Mouse (Mus musculus) intestine, embryonic 16.5 days (tissue): Measurements from ENCODE around the gene Trp53. TPM values are rescaled to one million over a fixed set of nuclear protein-coding genes. Genes with fewer than 3 reads are reported as not detected.
"Not testable (repeated sequence)": the region's sequence is repeated elsewhere in the genome, so short reads cannot be mapped to it uniquely, and the experiment has no call there.

Experiments used
- ATAC-seq: fragments of 200-750 bp; cut with Nextera tagmentation; 2 replicates; pipeline ENCODE4 v1.8.0; 2017; ENCODE audit warnings: moderate TSS enrichment, moderate library complexity
- H3K27ac ChIP-seq: fragments of 300-500 bp; sonication (generic); 2 replicates; pipeline ENCODE4 v1.5.1; 2014; ENCODE audit warnings: mild to moderate bottlenecking, low read length
- H3K27me3 ChIP-seq: fragments of 300-500 bp; sonication (generic); replicated peaks from 2 replicates; pipeline ENCODE4 v1.6.1; 2014; ENCODE audit warnings: low read length, control low read depth, mixed read lengths; ENCODE audit not compliant: control insufficient read depth, insufficient read depth
- H3K36me3 ChIP-seq: fragments of 300-500 bp; sonication (generic); 2 replicates; pipeline ENCODE4 v1.6.1; 2014; ENCODE audit warnings: low read length, control low read depth; ENCODE audit not compliant: control insufficient read depth, insufficient read depth
- H3K4me1 ChIP-seq: fragments of 300-500 bp; sonication (generic); 2 replicates; pipeline ENCODE4 v1.6.1; 2014; ENCODE audit warnings: low read length, control low read depth, mixed read lengths; ENCODE audit not compliant: control insufficient read depth, insufficient read depth
- H3K4me2 ChIP-seq: fragments of 300-500 bp; sonication (generic); 2 replicates; pipeline ENCODE4 v1.6.1; 2014; ENCODE audit warnings: low read depth, low read length, control low read depth
- H3K4me3 ChIP-seq: fragments of 300-500 bp; sonication (generic); 2 replicates; pipeline ENCODE4 v1.5.1; 2014; ENCODE audit warnings: mild to moderate bottlenecking, low read length
- H3K9ac ChIP-seq: fragments of 300-500 bp; sonication (generic); 2 replicates; pipeline ENCODE4 v1.6.1; 2014; ENCODE audit warnings: low read depth, low read length
- H3K9me3 ChIP-seq: fragments of 300-500 bp; sonication (generic); 2 replicates; pipeline ENCODE4 v1.6.1; 2016; ENCODE audit warnings: low read length, control low read depth; ENCODE audit not compliant: control insufficient read depth
- WGBS: fragments of 180-500 bp; shearing (Covaris S2); extraction: QIAGEN DNeasy Blood & Tissue Kit; methylation state at CpG from one replicate; pipeline ENCODE4 v1.1.7; 2014; 5-methylcytosine and 5-hydroxymethylcytosine counted together
- polyA plus RNA-seq: library from polyadenylated mRNA; unstranded; fragments of >200 nt; fragmentation: Nextera tagmentation; extraction: Ambion mirVana; gene quantifications from 2 replicates; pipeline ENCODE4 v1.2.1, GENCODE M21; 2015

The Trp53 gene
- polyA plus RNA-seq, result 132 and 148 TPM in 2 replicates

DNA sequence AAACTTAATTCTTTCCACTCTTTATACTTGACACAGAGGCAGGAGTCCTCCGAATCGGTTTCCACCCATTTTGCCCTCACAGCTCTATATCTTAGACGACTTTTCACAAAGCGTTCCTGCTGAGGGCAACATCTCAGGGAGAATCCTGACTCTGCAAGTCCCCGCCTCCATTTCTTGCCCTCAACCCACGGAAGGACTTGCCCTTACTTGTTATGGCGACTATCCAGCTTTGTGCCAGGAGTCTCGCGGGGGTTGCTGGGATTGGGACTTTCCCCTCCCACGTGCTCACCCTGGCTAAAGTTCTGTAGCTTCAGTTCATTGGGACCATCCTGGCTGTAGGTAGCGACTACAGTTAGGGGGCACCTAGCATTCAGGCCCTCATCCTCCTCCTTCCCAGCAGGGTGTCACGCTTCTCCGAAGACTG, at the start of gene Trp53, which contains the start of gene Wrap53:
Gene Trp53 (plus strand): TSS at position 269 of the 424 bp plus-strand sequence.
Gene Wrap53 (minus strand): TSS at position 165 of the 424 bp plus-strand sequence.
- Histone ChIP-seq H3K27me3 (no peaks in the 10 kb centered on the region), H3K4me1 (peaks cover 28% of the 10 kb centered on the region), H3K4me3 (peak within 1 kb of the TSS; percentile 80), H3K4me2 (peak within 1 kb of the TSS; percentile 68), H3K9ac (peak within 1 kb of the TSS; percentile 83), H3K27ac (peak within 1 kb of the TSS; percentile 98), H3K36me3 (no peaks in the 10 kb centered on the region), H3K9me3 (no peaks in the 10 kb centered on the region)
- under 1% methylated on average over 13 of the region's 13 CpGs for WGBS
- peak; percentile 62 for ATAC-seq

DNA sequence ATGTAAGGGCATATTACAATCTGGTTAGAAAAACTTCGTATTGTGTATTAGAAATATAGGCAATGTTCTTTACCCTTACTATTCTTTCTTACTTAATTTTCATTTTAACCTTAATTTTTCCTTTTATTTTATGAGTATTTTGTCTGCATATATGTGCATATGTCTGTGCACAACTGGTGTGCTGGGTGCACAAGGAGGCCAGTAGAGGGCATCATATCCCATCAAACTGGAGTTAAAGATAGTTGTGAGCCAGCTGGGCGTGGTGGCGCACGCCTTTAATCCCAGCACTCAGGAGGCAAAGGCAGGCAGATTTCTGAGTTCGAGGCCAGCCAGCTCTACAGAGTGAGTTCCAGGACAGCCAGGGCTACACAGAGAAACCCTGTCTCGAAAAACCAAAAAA, 49.4 kb upstream of the Trp53 start:
- not testable (repeated sequence) for H3K9me3 ChIP-seq, H3K36me3 ChIP-seq, H3K4me3 ChIP-seq, H3K4me2 ChIP-seq, H3K27me3 ChIP-seq, H3K27ac ChIP-seq, H3K9ac ChIP-seq, H3K4me1 ChIP-seq, ATAC-seq
- WGBS, result 90% methylated on average over 6 of the region's 6 CpGs

DNA sequence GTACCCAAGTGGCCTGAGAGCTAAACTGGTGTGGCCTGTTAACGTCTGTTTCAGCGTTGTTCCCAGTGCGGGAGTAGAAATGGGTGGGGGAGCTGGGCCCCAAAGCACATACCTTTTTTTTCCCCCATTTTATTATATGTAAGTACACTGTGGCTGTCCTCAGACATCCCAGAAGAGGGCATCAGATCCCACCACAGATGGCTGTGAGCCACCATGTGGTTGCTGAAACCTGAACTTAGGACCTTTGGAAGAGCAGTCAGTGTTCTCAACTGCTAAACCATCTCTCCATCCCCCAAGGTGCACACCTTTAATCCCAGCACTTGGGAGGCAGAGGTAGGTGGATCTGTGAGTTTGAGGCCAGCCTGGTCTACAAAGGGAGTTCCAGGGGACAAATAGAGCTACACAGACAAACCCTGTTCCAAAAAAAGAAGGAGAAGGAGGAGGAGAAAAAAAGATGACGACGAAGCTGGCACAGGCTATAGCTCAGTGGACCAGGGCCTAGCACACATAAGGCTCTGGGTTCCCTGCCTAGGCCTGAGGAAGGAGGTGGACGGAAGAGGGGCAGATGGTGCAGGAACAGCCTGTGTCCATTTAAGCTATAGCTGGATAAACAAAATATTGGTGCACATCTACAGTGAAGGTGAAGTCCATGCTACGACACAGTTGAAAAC, 47.5 kb upstream of the Trp53 start:
- Histone ChIP-seq H3K9me3 (no peaks in the 10 kb centered on the region), H3K36me3 (no peaks in the 10 kb centered on the region), H3K4me3 (no peak overlapping the region), H3K4me1 (no peaks in the 10 kb centered on the region), H3K4me2 (no peak overlapping the region), H3K9ac (no peak overlapping the region), H3K27me3 (no peaks in the 10 kb centered on the region), H3K27ac (no peak overlapping the region)
- no peak for ATAC-seq
- WGBS, result 73% methylated on average over 7 of the region's 7 CpGs

DNA sequence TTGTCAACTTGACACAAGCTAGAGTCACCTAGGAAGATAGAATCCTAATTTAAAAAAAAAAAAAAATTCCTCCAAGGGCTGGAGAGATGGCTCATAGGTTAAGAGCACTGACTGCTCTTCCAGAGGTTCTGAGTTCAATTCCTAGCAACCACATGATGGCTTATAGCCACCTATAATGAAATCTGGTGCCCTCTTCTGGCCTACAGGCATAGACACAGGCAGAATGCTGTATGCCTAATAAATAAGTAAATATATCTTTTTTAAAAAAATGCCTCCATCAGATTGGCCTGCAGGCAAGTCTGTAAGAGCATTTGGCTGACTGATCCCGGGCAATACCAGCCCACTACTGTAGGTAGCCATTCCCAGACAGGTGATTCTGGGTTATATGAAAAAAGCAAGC, 45.2 kb upstream of the Trp53 start:
- no peaks in the 10 kb centered on the region for H3K9me3 ChIP-seq
- H3K27me3 ChIP-seq, result no peaks in the 10 kb centered on the region
- H3K4me1 ChIP-seq, result no peaks in the 10 kb centered on the region; the same call in 1 of the 2 replicates
- no peak overlapping the region for H3K9ac ChIP-seq
- no peak overlapping the region for H3K4me3 ChIP-seq
- H3K27ac ChIP-seq, result no peak overlapping the region
- ATAC-seq, result no peak
- 86% methylated on average over 1 of the region's 1 CpGs for WGBS
- H3K4me2 ChIP-seq, result no peak overlapping the region
- H3K36me3 ChIP-seq, result no peaks in the 10 kb centered on the region

DNA sequence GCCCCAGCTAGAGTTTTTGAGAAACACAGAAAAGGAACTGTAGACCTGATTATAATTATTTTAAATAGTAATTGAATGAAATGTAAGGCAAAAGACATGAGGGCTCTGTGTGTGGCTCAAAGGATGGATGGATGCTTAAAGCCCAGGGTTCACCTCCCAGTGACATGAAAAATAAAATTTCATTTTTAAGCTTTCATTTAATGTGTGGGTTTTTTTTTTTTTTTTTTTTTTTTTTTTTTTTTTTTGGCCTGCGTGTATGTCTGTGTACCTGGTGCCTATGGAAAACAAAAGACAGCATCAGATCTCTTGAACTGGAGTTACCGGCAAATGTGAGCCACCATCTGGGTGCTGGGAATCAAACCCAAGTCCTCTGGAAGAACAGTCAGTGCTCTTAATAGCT, 39.5 kb upstream of the Trp53 start:
- Histone ChIP-seq H3K4me2 (no peak overlapping the region), H3K36me3 (no peaks in the 10 kb centered on the region), H3K4me1 (peaks cover 4% of the 10 kb centered on the region; the same call in 1 of the 2 replicates), H3K9ac (no peak overlapping the region), H3K4me3 (no peak overlapping the region), H3K9me3 (no peaks in the 10 kb centered on the region), H3K27ac (no peak overlapping the region), H3K27me3 (no peaks in the 10 kb centered on the region)
- 90% methylated on average over 2 of the region's 2 CpGs for WGBS
- no peak for ATAC-seq

DNA sequence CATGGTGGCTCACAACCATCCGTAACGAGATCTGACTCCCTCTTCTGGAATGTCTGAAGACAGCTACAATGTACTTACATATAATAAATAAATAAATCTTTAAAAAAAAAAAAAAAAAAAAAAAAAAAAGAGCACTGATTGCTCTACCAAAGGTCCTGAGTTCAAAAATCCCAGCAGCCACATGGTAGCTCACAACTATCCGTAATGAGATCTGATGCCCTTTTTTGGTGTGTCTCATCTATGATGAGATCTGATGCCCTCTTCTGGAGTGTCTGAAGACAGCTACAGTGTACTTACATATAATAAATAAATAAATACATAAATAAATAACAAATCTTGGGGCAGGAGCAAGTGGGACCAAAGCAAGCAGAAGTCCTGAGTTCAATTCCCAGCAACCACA, 38.4 kb upstream of the Trp53 start:
- H3K36me3 ChIP-seq, H3K4me2 ChIP-seq, H3K9me3 ChIP-seq, H3K4me3 ChIP-seq, H3K27ac ChIP-seq, H3K27me3 ChIP-seq, ATAC-seq, H3K9ac ChIP-seq: not testable (repeated sequence)
- 84% methylated on average over 1 of the region's 3 CpGs for WGBS
- peaks cover 11% of the 10 kb centered on the region for H3K4me1 ChIP-seq

DNA sequence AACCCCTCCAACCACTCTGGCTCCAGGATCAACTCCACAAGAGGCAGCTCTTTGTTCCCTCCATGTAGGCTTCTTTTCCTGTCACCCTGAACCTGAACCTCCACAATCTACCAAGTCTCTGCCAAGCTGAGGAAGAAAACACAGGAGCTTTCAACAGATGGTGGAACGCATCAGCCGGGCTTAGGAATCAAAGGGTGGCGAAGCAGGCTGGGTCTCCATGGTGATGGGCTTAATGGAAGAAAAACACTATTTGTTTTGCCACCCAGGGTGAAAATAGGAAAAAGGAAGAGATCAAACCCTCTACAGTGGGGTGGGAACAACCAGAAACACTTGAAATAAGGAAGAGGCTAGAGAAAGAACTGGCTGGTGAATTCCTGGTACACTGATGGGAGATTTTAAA, 36.6 kb upstream of the Trp53 start:
- Histone ChIP-seq H3K4me3 (no peak overlapping the region), H3K27me3 (no peaks in the 10 kb centered on the region), H3K9me3 (no peaks in the 10 kb centered on the region), H3K27ac (no peak overlapping the region), H3K4me1 (peaks cover 21% of the 10 kb centered on the region), H3K36me3 (no peaks in the 10 kb centered on the region), H3K9ac (no peak overlapping the region), H3K4me2 (no peak overlapping the region)
- ATAC-seq, result no peak
- whole genome bisulfite sequencing, result 47% methylated on average over 3 of the region's 3 CpGs

DNA sequence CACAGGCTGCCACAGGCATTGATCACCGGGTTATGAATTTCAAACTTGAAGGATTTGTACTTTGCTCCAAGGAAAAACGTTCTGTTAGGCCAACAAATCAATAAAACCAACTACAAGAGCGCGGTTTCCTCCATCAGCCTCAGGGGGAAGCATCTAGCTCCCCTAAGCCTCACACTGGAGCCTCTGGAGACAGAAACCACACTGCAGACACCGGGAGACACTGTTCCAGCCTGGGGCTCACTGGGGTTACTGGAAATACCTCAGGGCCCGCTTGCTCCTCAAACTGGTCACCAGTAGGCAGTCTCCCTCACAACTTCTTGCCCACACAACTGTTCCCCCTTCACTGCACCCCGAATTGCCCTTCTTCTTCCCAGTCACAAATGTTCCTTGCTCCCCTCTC, 34.2 kb upstream of the Trp53 start:
- peak; percentile 45 for ATAC-seq
- Histone ChIP-seq H3K27ac (peak overlapping the region; percentile 75), H3K9me3 (no peaks in the 10 kb centered on the region), H3K4me3 (peak overlapping the region; percentile 59), H3K36me3 (no peaks in the 10 kb centered on the region), H3K4me1 (peaks cover 17% of the 10 kb centered on the region), H3K9ac (peak overlapping the region; percentile 80), H3K4me2 (peak overlapping the region; percentile 92), H3K27me3 (no peaks in the 10 kb centered on the region)
- 7% methylated on average over 7 of the region's 7 CpGs for WGBS

DNA sequence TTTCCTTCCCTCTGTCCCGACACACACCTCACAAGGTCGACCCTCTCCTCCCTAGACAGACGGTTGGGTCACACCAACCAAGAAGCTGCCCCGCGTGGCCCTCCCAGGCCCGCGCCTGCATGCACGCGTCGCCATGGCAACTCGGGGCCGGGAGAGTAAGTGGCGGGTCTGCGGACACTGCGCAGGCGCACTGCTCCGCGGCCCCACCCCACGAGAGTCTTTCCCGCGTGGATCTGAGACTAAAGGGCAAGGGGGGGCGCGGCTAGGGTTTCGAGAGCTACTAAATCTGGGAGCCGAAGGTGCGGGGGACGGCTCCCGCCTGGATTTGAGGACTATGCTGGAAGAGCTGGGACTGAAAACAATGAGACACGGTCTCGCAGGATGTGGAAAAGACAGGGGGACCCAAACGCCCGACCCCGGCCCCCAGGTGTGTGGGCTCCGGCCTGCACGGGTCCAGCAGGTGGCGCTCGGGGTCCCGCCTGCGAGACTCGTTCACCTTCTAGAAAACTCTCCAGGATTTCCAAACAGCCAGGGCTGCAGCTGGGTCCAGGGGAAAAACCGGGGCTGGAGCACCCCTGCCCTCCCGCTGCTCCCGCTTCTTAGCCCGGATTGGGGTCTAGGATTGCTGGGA, 33.6 kb upstream of the Trp53 start:
- Histone ChIP-seq H3K36me3 (no peaks in the 10 kb centered on the region), H3K27me3 (no peaks in the 10 kb centered on the region), H3K9ac (peak overlapping the region; percentile 80), H3K4me3 (peak overlapping the region; percentile 59), H3K4me2 (peak overlapping the region; percentile 92), H3K9me3 (no peaks in the 10 kb centered on the region), H3K27ac (peak overlapping the region; percentile 75), H3K4me1 (peaks cover 17% of the 10 kb centered on the region)
- peak; percentile 76 for ATAC-seq
- under 1% methylated on average over 44 of the region's 44 CpGs for WGBS
